Mouse (Mus musculus) CH12.LX (cell line): ENCODE measurements at regions not wholly inside any gene's neighbourhood (a gene's known extent, or its start where the extent isn't known, plus 50 kb on each side); places are given as distances from the start of the nearest gene placed in this dataset.

Source experiments
- CHD2 ChIP-seq: IDR thresholded peaks from 2 replicates; pipeline ENCODE4 v1.6.1; 2011; ENCODE audit warnings: low read length, improper control_type of control experiment
- CTCF ChIP-seq, 2 experiments: IDR thresholded peaks in 1 of 2; conservative IDR thresholded peaks in 1 of 2; 2 replicates each; pipeline ENCODE4 v1.5.1; 2011 to 2012; ENCODE audit warnings: low read depth in 2 of 2, low read length in 2 of 2, improper control_type of control experiment in 1 of 2, inconsistent platforms in 1 of 2, mild to moderate bottlenecking in 1 of 2, moderate library complexity in 1 of 2
- ELF1 ChIP-seq: IDR thresholded peaks from 2 replicates; pipeline ENCODE4 v1.6.1; 2014; ENCODE audit warnings: low read depth, mild to moderate bottlenecking, inconsistent platforms, low read length, improper control_type of control experiment
- EP300 ChIP-seq: IDR thresholded peaks from 2 replicates; pipeline ENCODE4 v1.6.1; 2011; ENCODE audit warnings: low read length, improper control_type of control experiment
- MAX ChIP-seq: IDR thresholded peaks from 2 replicates; pipeline ENCODE4 v1.6.1; 2011; ENCODE audit warnings: low read length, improper control_type of control experiment
- MAZ ChIP-seq: IDR thresholded peaks from 2 replicates; pipeline ENCODE4 v1.6.1; 2012; ENCODE audit warnings: low read depth, mild to moderate bottlenecking, inconsistent platforms, low read length, improper control_type of control experiment, moderate library complexity
- MYC ChIP-seq: IDR thresholded peaks from 2 replicates; pipeline ENCODE4 v1.6.1; 2011; ENCODE audit warnings: low read depth, mild to moderate bottlenecking, improper control_type of control experiment, low read length
- NELFE ChIP-seq: IDR thresholded peaks from 2 replicates; pipeline ENCODE4 v1.6.1; 2011; ENCODE audit warnings: low read depth, low read length, improper control_type of control experiment
- POLR2A ChIP-seq: IDR thresholded peaks from 2 replicates; pipeline ENCODE4 v1.6.1; 2011; ENCODE audit warnings: low read depth, mild to moderate bottlenecking, improper control_type of control experiment, low read length
- POLR2AphosphoS2 ChIP-seq: IDR thresholded peaks from 2 replicates; pipeline ENCODE4 v1.6.1; 2011; ENCODE audit warnings: low read depth, low read length, improper control_type of control experiment
- RAD21 ChIP-seq: IDR thresholded peaks from 2 replicates; pipeline ENCODE4 v1.6.1; 2011; ENCODE audit warnings: low read depth, mild to moderate bottlenecking, low read length, improper control_type of control experiment, moderate library complexity
- TCF12 ChIP-seq: IDR thresholded peaks from 2 replicates; pipeline ENCODE4 v1.6.1; 2014; ENCODE audit warnings: low read depth, mild to moderate bottlenecking, inconsistent platforms, low read length, improper control_type of control experiment
- USF1 ChIP-seq: IDR thresholded peaks from 2 replicates; pipeline ENCODE4 v1.6.1; 2014; ENCODE audit warnings: low read depth, mild to moderate bottlenecking, inconsistent platforms, low read length, improper control_type of control experiment
- ZNF384 ChIP-seq: IDR thresholded peaks from 2 replicates; pipeline ENCODE4 v1.6.1; 2012; ENCODE audit warnings: low read depth, low read length, improper control_type of control experiment, inconsistent platforms

DNA sequence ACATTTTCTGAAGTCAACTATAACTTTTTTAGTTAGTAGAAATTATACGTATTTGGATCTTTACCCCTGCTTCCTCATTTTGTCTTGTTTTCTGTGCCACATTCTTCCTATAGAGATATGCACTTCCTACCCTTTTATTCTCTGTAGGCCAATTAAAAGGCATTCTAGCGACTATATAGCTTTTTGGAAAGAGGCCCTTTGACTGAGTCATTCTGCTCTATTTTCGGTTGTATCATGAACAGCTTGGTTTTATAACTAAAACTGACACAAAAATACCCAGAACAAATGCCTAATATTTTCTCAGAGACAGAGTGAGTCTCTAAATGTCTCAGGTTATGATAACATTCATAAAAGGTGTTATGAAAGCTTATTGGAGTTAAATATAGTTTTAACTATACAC is 176.8 kb upstream of the Plscr5 start:
- TF ChIP-seq POLR2A (no peak), CTCF (conservative IDR thresholded peaks at IDR 0.05 in 1 of 2, IDR thresholded peaks at IDR 0.05 in 1 of 2; ENCODE audit: low read depth in 2 of 2, low read length in 2 of 2) (no peak), RAD21 (no peak), ELF1 (no peak), POLR2AphosphoS2 (no peak), TCF12 (no peak), MYC (no peak), ZNF384 (no peak), MAX (no peak), NELFE (no peak), CHD2 (no peak), EP300 (no peak), MAZ (no peak), USF1 (no peak)
